Mouse (Mus musculus): ENCODE measurements around the gene Serpine3.

- TF ChIP-seq CTCF (IDR thresholded peaks at IDR 0.05; ENCODE audit: low read depth): no peak
- no peak for TF ChIP-seq EP300 (optimal IDR thresholded peaks at IDR 0.05)
Measured at GRCm38 (mm10) chr14:62651771-62652170, 11.7 kb upstream of the Serpine3 start.
